Mouse (Mus musculus) CD4-positive, CD25-positive, alpha-beta regulatory T cell, adult 2 months (primary cell): ENCODE data around the gene Gna13.
A peak's percentile ranks its signal among the peaks of the same experiment; 100 is the strongest.

Experiments used
- DNase-seq: peaks from one replicate; pipeline ENCODE4 v3.0.0-alpha.2; 2012; ENCODE audit warnings: low read depth, low spot score

Gna13 gene

GRCm38 (mm10) chr11:109375412-109375811 is 12.8 kb downstream of the Gna13 start:
- DNase-seq: peak; percentile 73

- DNase-seq: peak; percentile 26
Observed at GRCm38 (mm10) chr11:109376484-109377143, 14.0 kb downstream of the Gna13 start.

- no peak for DNase-seq
Observed at GRCm38 (mm10) chr11:109377477-109377876, 14.8 kb downstream of the Gna13 start.

- DNase-seq: no peak
Observed at GRCm38 (mm10) chr11:109378051-109378450, 15.4 kb downstream of the Gna13 start.

- DNase-seq: no peak
Observed at GRCm38 (mm10) chr11:109380662-109381061, 18.0 kb downstream of the Gna13 start.

GRCm38 (mm10) chr11:109385296-109385695 is 22.7 kb downstream of the Gna13 start:
- DNase-seq: no peak

GRCm38 (mm10) chr11:109389046-109389445 is 26.4 kb downstream of the Gna13 start:
- no peak for DNase-seq

- no peak for DNase-seq
Observed at GRCm38 (mm10) chr11:109391200-109391599, 28.6 kb downstream of the Gna13 start.

GRCm38 (mm10) chr11:109391760-109392159 is 29.1 kb downstream of the Gna13 start:
- no peak for DNase-seq

GRCm38 (mm10) chr11:109392601-109393000 is 30.0 kb downstream of the Gna13 start:
- no peak for DNase-seq

GRCm38 (mm10) chr11:109394758-109395157 is 32.1 kb downstream of the Gna13 start:
- no peak for DNase-seq

GRCm38 (mm10) chr11:109395291-109395690 is 32.7 kb downstream of the Gna13 start:
- no peak for DNase-seq

- no peak for DNase-seq
Observed at GRCm38 (mm10) chr11:109406431-109406830, 43.8 kb downstream of the Gna13 start.

- DNase-seq: no peak
Observed at GRCm38 (mm10) chr11:109410197-109410980, 47.8 kb downstream of the Gna13 start.

- DNase-seq: no peak
Observed at GRCm38 (mm10) chr11:109413617-109414016, 51.0 kb downstream of the Gna13 start, which contains the start of gene 9930022D16Rik. Gene 9930022D16Rik (plus strand): TSS chr11:109413917.

GRCm38 (mm10) chr11:109414802-109415201 is 52.2 kb downstream of the Gna13 start:
- no peak for DNase-seq

- DNase-seq: no peak
Observed at GRCm38 (mm10) chr11:109416709-109417420, 54.2 kb downstream of the Gna13 start.

GRCm38 (mm10) chr11:109417472-109418040 is 54.9 kb downstream of the Gna13 start:
- DNase-seq: no peak

- DNase-seq: peak; percentile 50
Observed at GRCm38 (mm10) chr11:109419461-109419860, 56.8 kb downstream of the Gna13 start.

GRCm38 (mm10) chr11:109419961-109420566 is 57.4 kb downstream of the Gna13 start:
- DNase-seq: peak; percentile 91

GRCm38 (mm10) chr11:109420567-109420962 is 57.9 kb downstream of the Gna13 start:
- peak; percentile 85 for DNase-seq
